Mouse (Mus musculus) naive thymus-derived CD4-positive, alpha-beta T cell, adult 5 months (primary cell): Measurements from ENCODE around the gene Cpn1. TPM values are rescaled to one million over a fixed set of nuclear protein-coding genes. Genes with fewer than 3 reads are reported as not detected.

ENCODE experiments used
- polyA plus RNA-seq: library from polyadenylated mRNA; unstranded; fragments of 100-300 nt; shearing (Covaris generic); gene quantifications from one replicate; pipeline ENCODE4 v1.2.1, GENCODE M21; 2017

The Cpn1 gene
- polyA plus RNA-seq = not detected

DNA sequence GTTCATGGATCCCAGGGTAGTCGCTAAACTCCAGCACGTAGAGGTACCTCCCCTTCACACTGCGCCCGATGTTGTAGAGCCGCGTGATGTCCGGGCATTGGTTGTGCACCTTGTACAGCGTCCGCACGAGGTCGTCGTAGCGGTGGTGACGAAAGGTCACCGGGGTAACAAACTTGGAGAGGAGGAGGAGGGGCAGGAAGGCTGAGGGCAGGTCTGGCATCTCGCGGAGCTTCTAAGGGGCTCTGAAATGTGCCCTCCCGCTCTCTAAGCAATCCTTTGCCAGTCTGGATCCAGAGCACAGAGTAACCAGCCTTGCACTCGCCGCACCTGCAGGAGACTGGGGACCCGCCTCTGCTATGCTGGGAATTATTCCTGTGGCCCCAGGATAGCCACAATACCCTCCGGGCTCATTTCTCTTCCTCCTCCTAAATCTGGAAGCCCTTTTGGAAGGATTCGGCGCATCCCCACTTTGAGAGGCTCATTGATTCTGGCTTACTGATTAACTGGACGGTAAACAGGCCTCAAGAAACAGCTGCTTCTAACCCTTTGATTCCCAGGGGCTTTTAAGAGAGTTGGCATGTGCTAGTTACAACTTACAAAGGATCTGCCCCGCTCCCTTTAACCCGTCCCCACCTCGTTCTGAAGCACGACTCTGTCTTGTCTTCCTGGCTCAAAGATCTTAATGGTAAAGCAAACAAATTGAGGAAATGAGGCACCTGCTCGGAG, at the start of gene Cpn1:
Gene Cpn1 (minus strand): TSS at position 488 of the 726 bp plus-strand sequence.

DNA sequence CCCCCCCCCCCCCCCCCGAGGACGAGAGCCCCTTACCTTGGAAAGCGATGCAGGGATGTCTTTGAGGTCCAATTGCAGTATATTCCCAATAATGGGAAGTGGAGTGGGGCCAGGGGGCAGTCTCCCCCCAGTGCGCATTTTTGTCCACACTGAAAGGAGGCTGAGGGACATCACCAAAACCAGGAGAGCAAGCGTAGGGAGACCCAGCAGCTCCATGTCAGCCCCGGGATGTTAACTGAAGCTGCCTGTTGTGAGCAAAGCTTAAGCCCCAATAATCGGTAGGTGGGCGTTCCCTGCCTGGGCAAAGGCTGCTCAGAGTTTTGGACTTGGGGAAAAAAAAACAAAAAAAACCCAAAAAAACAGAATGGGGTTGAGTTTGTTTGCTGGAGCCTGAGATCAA, 42.6 kb upstream of the Cpn1 start, which contains the start of gene Cyp2c23:
Gene Cyp2c23 (minus strand): TSS at position 237 of the 400 bp plus-strand sequence.

DNA sequence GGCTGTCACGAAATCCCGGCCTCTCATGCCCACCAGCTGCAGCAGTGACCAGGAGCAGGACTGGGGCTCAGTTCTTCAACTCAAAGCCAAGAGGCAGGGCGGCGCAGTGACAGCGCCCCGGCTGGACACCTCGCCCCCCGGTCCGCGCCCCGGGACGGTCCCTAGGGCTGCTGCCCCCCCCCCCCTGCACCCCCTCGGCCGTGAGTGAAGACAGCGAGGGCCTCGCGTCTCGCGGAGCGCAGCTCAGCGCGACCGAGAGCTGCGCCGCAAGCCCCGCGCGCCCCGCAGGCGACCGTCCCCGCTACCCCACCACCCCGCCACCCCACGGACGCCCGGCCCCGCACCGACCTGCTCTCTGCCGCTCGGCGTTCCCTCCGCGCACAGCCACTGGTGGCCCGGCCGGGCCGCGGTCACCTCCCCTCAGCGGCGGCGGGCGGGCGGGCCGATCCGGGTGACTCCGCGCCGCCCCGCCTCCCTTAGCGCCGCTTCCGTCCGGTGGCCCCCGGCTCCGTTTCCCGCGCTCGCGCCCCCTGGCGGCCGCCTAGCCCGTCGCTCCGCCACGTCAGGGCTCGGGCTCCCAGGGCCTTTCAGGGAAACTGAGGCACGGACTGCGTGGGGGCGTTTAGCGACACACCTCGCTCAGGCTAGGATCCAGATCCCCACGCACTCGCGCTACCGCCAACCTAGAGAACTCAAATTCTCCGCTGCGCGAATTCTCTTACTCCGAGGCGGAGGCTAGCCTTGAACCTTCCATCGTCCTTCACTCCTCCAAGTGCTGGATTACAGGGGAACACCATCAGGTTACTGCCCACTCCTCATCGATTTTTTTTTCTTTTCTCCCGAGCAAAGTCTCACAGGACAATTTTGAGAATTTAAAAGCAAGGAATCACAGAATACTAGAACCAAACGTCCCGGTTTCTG, 46.3 kb downstream of the Cpn1 start, which contains the start of gene Dnmbp:
Gene Dnmbp (minus strand): TSS at position 423 of the 921 bp plus-strand sequence.

Other genes starting within 250 kb of the Cpn1 start
- gene Cutc, start 233.6 kb downstream of the Cpn1 start, polyA plus RNA-seq = 10.3 TPM
- gene Cox15, start 233.6 kb downstream of the Cpn1 start, polyA plus RNA-seq = 14.5 TPM
- not detected for gene Abcc2, start 204.4 kb downstream of the Cpn1 start, polyA plus RNA-seq
- 7.4 TPM for gene Dnmbp, start 46.4 kb downstream of the Cpn1 start, polyA plus RNA-seq
- not detected for gene Cyp2c23, start 42.7 kb upstream of the Cpn1 start, polyA plus RNA-seq
- 6.8 TPM for gene Erlin1, start 83.2 kb upstream of the Cpn1 start, polyA plus RNA-seq
- 96.2 TPM for gene Chuk, start 120.9 kb upstream of the Cpn1 start, polyA plus RNA-seq
- 27.9 TPM for gene Cwf19l1, start 149.3 kb upstream of the Cpn1 start, polyA plus RNA-seq
- 76.9 TPM for gene Bloc1s2, start 159.9 kb upstream of the Cpn1 start, polyA plus RNA-seq
- gene Pkd2l1, start 205.9 kb upstream of the Cpn1 start, polyA plus RNA-seq = not detected
- gene Scd3, start 216.7 kb upstream of the Cpn1 start, polyA plus RNA-seq = not detected